In genomic region chr12:76377059-76377458, GRCm38 (mm10) we compare ENCODE assay signal across 13 mouse cellular contexts. TPM values are rescaled to one million over a fixed set of nuclear protein-coding genes. Genes with fewer than 3 reads are reported as not detected.
DNase-seq lines count a peak whose midpoint lies in the region; ATAC-seq lines count a peak whose summit lies in the region.
"Had no signal": no experiment of that assay in that cellular context is flagged by ENCODE, and none has a peak within 500 bp of the region (broad histone marks: within the 10 kb centered on the region; RNA-seq: fewer than 3 reads in every experiment).

No protein-coding gene starts in this region.

- no peak overlapping the region for H3K27ac ChIP-seq in neural tube, embryonic 13.5 days (replicated peaks)
- no peak overlapping the region for H3K27ac ChIP-seq in neural tube, embryonic 15.5 days (replicated peaks)
- peak overlapping the region; percentile 67 for H3K27ac ChIP-seq in liver, embryonic 12.5 days
- H3K27ac ChIP-seq in forebrain, embryonic 13.5 days, result no peak overlapping the region

- H3K9me3 ChIP-seq in neural tube, embryonic 13.5 days, result no peaks in the 10 kb centered on the region
- no peaks in the 10 kb centered on the region for H3K9me3 ChIP-seq in neural tube, embryonic 15.5 days (replicated peaks)
- H3K9me3 ChIP-seq in liver, embryonic 12.5 days (replicated peaks), result no peaks in the 10 kb centered on the region
- no peaks in the 10 kb centered on the region for H3K9me3 ChIP-seq in forebrain, embryonic 13.5 days (replicated peaks)

- H3K4me3 ChIP-seq in neural tube, embryonic 13.5 days, result no peak overlapping the region
- H3K4me3 ChIP-seq in neural tube, embryonic 15.5 days (replicated peaks), result no peak overlapping the region
- H3K4me3 ChIP-seq in liver, embryonic 12.5 days, result no peak overlapping the region
- no peak overlapping the region for H3K4me3 ChIP-seq in forebrain, embryonic 13.5 days

- no peak overlapping the region for H3K9ac ChIP-seq in neural tube, embryonic 13.5 days
- no peak overlapping the region for H3K9ac ChIP-seq in neural tube, embryonic 15.5 days (replicated peaks)
- H3K9ac ChIP-seq in liver, embryonic 12.5 days, result no peak overlapping the region
- H3K9ac ChIP-seq in forebrain, embryonic 13.5 days, result no peak overlapping the region
- H3K9ac ChIP-seq: forebrain, postnatal 0 days had no signal

- H3K36me3 ChIP-seq in neural tube, embryonic 13.5 days, result no peaks in the 10 kb centered on the region
- no peaks in the 10 kb centered on the region for H3K36me3 ChIP-seq in neural tube, embryonic 15.5 days
- peaks cover 24% of the 10 kb centered on the region for H3K36me3 ChIP-seq in liver, embryonic 12.5 days
- no peaks in the 10 kb centered on the region for H3K36me3 ChIP-seq in forebrain, embryonic 13.5 days (ENCODE audit: poor library complexity, severe bottlenecking)

- no peaks in the 10 kb centered on the region for H3K27me3 ChIP-seq in neural tube, embryonic 13.5 days
- H3K27me3 ChIP-seq in neural tube, embryonic 15.5 days (replicated peaks), result no peaks in the 10 kb centered on the region
- no peaks in the 10 kb centered on the region for H3K27me3 ChIP-seq in liver, embryonic 12.5 days (replicated peaks)
- no peaks in the 10 kb centered on the region for H3K27me3 ChIP-seq in forebrain, embryonic 13.5 days

- peak; percentile 62 for DNase-seq in ES-CJ7 (ENCODE audit: low read depth, low spot score)
- no peak for DNase-seq in layer of hippocampus, postnatal 10 days (ENCODE audit: low spot score in 2 of 2)
- DNase-seq in left cerebral cortex, adult 11 months (ENCODE audit: low spot score), result no peak
- DNase-seq: cerebellum, adult 11 months; gastrocnemius, postnatal 36 days; right cerebral cortex, postnatal 25 days had no signal

- H3K4me1 ChIP-seq in neural tube, embryonic 13.5 days (replicated peaks), result peaks cover 17% of the 10 kb centered on the region
- peaks cover 8% of the 10 kb centered on the region for H3K4me1 ChIP-seq in neural tube, embryonic 15.5 days
- H3K4me1 ChIP-seq in liver, embryonic 12.5 days, result peaks cover 85% of the 10 kb centered on the region
- H3K4me1 ChIP-seq in forebrain, embryonic 13.5 days, result peaks cover 13% of the 10 kb centered on the region

- ATAC-seq in neural tube, embryonic 13.5 days (ENCODE audit: low read depth), result peak; percentile 27; the same call in 1 of the 2 replicates
- no peak for ATAC-seq in neural tube, embryonic 15.5 days (ENCODE audit: low FRiP score)
- ATAC-seq in liver, embryonic 12.5 days, result no peak
- peak; percentile 50 for ATAC-seq in monocyte, adult 5-6 weeks (replicated peaks; ENCODE audit: insufficient number of reproducible peaks, low FRiP score, low TSS enrichment, poor library complexity, severe bottlenecking)
- ATAC-seq in forebrain, embryonic 13.5 days, result no peak

- no peak overlapping the region for H3K4me2 ChIP-seq in neural tube, embryonic 13.5 days
- H3K4me2 ChIP-seq in neural tube, embryonic 15.5 days, result no peak overlapping the region
- 0 out of 2 replicates have a peak overlapping the region, but pooled peaks have one; percentile 6 for H3K4me2 ChIP-seq in liver, embryonic 12.5 days
- H3K4me2 ChIP-seq in forebrain, embryonic 13.5 days, result no peak overlapping the region

- 93% methylated on average over 6 of the region's 6 CpGs for WGBS in neural tube, embryonic 13.5 days
- 88% methylated on average over 6 of the region's 6 CpGs for WGBS in neural tube, embryonic 15.5 days
- 91% methylated on average over 6 of the region's 6 CpGs for WGBS in liver, embryonic 12.5 days (ENCODE audit: insufficient replicate concordance)
- 95% methylated on average over 6 of the region's 6 CpGs for WGBS in forebrain, embryonic 13.5 days

RNA-seq across cellular contexts. Expression of gene Zbtb1, which starts 7.0 kb away (rescaled TPM):
- 4.7 and 5.1 TPM in 2 replicates for polyA plus RNA-seq in neural tube, embryonic 13.5 days (2015; fragmentation: Nextera tagmentation; extraction: Ambion mirVana)
- 3.3 and 4.4 TPM in 2 replicates for polyA plus RNA-seq in neural tube, embryonic 15.5 days (2015; fragmentation: Nextera tagmentation; extraction: Ambion mirVana)
- 7.3 and 8.2 TPM in 2 replicates for polyA plus RNA-seq in liver, embryonic 12.5 days (2016; fragmentation: Nextera tagmentation; extraction: Ambion mirVana)
- total RNA-seq in monocyte, adult 5-6 weeks (2017), result 17.2 to 22.9 TPM (median 19.8 TPM) in 3 replicates
- 5.5 and 5.6 TPM in 2 replicates for polyA plus RNA-seq in forebrain, embryonic 13.5 days (2015; fragmentation: Nextera tagmentation; extraction: Ambion mirVana)
- 1 to 10 TPM; 5.6 to 6.1 TPM for total RNA-seq in layer of hippocampus, postnatal 10 days (2021)

RNA-seq across cellular contexts. Expression of gene Zbtb25, which starts 7.7 kb away (rescaled TPM):
- polyA plus RNA-seq in neural tube, embryonic 13.5 days (2015; fragmentation: Nextera tagmentation; extraction: Ambion mirVana), result 15.6 and 18.2 TPM in 2 replicates
- 13.1 and 15.2 TPM in 2 replicates for polyA plus RNA-seq in neural tube, embryonic 15.5 days (2015; fragmentation: Nextera tagmentation; extraction: Ambion mirVana)
- polyA plus RNA-seq in liver, embryonic 12.5 days (2016; fragmentation: Nextera tagmentation; extraction: Ambion mirVana), result 10.3 and 10.8 TPM in 2 replicates
- 6.7 to 16.7 TPM (median 15.7 TPM) in 3 replicates for total RNA-seq in monocyte, adult 5-6 weeks (2017)
- 18.4 and 18.5 TPM in 2 replicates for polyA plus RNA-seq in forebrain, embryonic 13.5 days (2015; fragmentation: Nextera tagmentation; extraction: Ambion mirVana)
- 10 to 100 TPM; 16.9 to 20.9 TPM for total RNA-seq in layer of hippocampus, postnatal 10 days (2021)

RNA-seq across cellular contexts. Expression of gene Hspa2, which starts 26.9 kb away (rescaled TPM):
- 4.6 and 6.1 TPM in 2 replicates for polyA plus RNA-seq in neural tube, embryonic 13.5 days (2015; fragmentation: Nextera tagmentation; extraction: Ambion mirVana)
- polyA plus RNA-seq in neural tube, embryonic 15.5 days (2015; fragmentation: Nextera tagmentation; extraction: Ambion mirVana), result 5.7 and 8.2 TPM in 2 replicates
- polyA plus RNA-seq in liver, embryonic 12.5 days (2016; fragmentation: Nextera tagmentation; extraction: Ambion mirVana), result 2.1 and 2.9 TPM in 2 replicates
- total RNA-seq in monocyte, adult 5-6 weeks (2017), result 9.5 to 14.7 TPM (median 11.9 TPM) in 3 replicates
- polyA plus RNA-seq in forebrain, embryonic 13.5 days (2015; fragmentation: Nextera tagmentation; extraction: Ambion mirVana), result 4.9 and 5.2 TPM in 2 replicates
- 10 to 100 TPM; 62.3 to 75.3 TPM for total RNA-seq in layer of hippocampus, postnatal 10 days (2021)

RNA-seq across cellular contexts. Expression of gene Ppp1r36, which starts 40.3 kb away (rescaled TPM):
- 0.17 and 1.2 TPM in 2 replicates for polyA plus RNA-seq in neural tube, embryonic 13.5 days (2015; fragmentation: Nextera tagmentation; extraction: Ambion mirVana)
- polyA plus RNA-seq in neural tube, embryonic 15.5 days (2015; fragmentation: Nextera tagmentation; extraction: Ambion mirVana), result 0.92 and 1.6 TPM in 2 replicates
- polyA plus RNA-seq in liver, embryonic 12.5 days (2016; fragmentation: Nextera tagmentation; extraction: Ambion mirVana), result 0.18 and 0.29 TPM in 2 replicates
- total RNA-seq in monocyte, adult 5-6 weeks (2017), result 1.9 TPM in 1 of 3 replicates, not detected in the others
- polyA plus RNA-seq in forebrain, embryonic 13.5 days (2015; fragmentation: Nextera tagmentation; extraction: Ambion mirVana), result 0.71 and 1.2 TPM in 2 replicates
- 1 to 10 TPM; 1.5 to 2.5 TPM for total RNA-seq in layer of hippocampus, postnatal 10 days (2021)
- total RNA-seq: gastrocnemius, postnatal 36 days had no signal
- polyA plus RNA-seq: liver, adult 2 months had no signal

RNA-seq across cellular contexts. Expression of gene Akap5, which starts 52.4 kb away (rescaled TPM):
- 7.4 and 7.6 TPM in 2 replicates for polyA plus RNA-seq in neural tube, embryonic 13.5 days (2015; fragmentation: Nextera tagmentation; extraction: Ambion mirVana)
- 11.9 and 12.6 TPM in 2 replicates for polyA plus RNA-seq in neural tube, embryonic 15.5 days (2015; fragmentation: Nextera tagmentation; extraction: Ambion mirVana)
- 0.98 and 1.0 TPM in 2 replicates for polyA plus RNA-seq in liver, embryonic 12.5 days (2016; fragmentation: Nextera tagmentation; extraction: Ambion mirVana)
- total RNA-seq in monocyte, adult 5-6 weeks (2017), result 0.10 to 1.3 TPM (median 0.32 TPM) in 3 replicates
- polyA plus RNA-seq in forebrain, embryonic 13.5 days (2015; fragmentation: Nextera tagmentation; extraction: Ambion mirVana), result 4.5 and 5.3 TPM in 2 replicates
- total RNA-seq in layer of hippocampus, postnatal 10 days (2021), result 10 to 100 TPM; 48.9 to 52.7 TPM

Comparison
In these comparisons a context has a peak if more than half of its experiments do, and no peak if none do; other contexts are left out.
1. ATAC-seq: peak in neural tube, embryonic 13.5 days (single experiment) and monocyte, adult 5-6 weeks (single experiment); none in neural tube, embryonic 15.5 days (single experiment), liver, embryonic 12.5 days (single experiment) and forebrain, embryonic 13.5 days (single experiment).